Mouse (Mus musculus): Measurements from ENCODE around the gene Ccdc150.

DNA sequence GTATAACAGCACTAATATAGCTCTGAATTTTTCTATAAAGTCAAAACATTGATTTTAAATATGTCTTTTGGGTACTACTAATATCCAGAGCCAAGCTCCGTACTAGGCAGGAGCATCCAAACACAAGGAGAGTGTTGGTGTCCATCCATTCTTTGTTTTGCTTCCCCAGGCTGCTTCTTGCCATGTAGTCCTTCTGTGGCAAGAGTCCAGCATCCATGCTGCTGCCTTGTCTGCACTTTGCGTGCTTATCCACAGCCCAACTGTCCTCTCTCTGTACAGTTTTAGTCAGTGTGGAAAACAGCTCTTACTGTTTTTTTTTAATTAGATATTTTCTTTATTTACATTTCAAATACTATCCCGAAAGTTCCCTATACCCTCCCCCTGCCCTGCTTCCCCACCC, 30.2 kb downstream of the Ccdc150 start:
- TF ChIP-seq CTCF (IDR thresholded peaks at IDR 0.05), result no peak
- no peak for TF ChIP-seq EP300 (IDR thresholded peaks at IDR 0.05)
